Mouse (Mus musculus) heart, postnatal 0 days (tissue): ENCODE results near the gene Synpo2l. TPM values are rescaled to one million over a fixed set of nuclear protein-coding genes. Genes with fewer than 3 reads are reported as not detected.

ENCODE experiments used
- ATAC-seq: fragments of 200-750 bp; cut with Nextera tagmentation; 2 replicates; pipeline ENCODE4 v1.8.0; 2017; ENCODE audit warnings: low read depth, moderate number of reproducible peaks, moderate library complexity; ENCODE audit not compliant: insufficient read depth
- DNase-seq: peaks from one replicate; pipeline ENCODE4 v3.0.0-alpha.2; 2016; ENCODE audit warnings: low spot score
- H3K27ac ChIP-seq: fragments of 300-500 bp; sonication (generic); 2 replicates; pipeline ENCODE4 v1.5.1; 2014; ENCODE audit warnings: low read depth, mild to moderate bottlenecking
- H3K27me3 ChIP-seq: fragments of 300-500 bp; sonication (generic); 2 replicates; pipeline ENCODE4 v1.6.1; 2014; ENCODE audit warnings: low read length, mixed read lengths; ENCODE audit not compliant: control insufficient read depth, insufficient read depth
- H3K36me3 ChIP-seq: fragments of 300-500 bp; sonication (generic); replicated peaks from 2 replicates; pipeline ENCODE4 v1.6.1; 2014; ENCODE audit warnings: low read length, mixed read lengths; ENCODE audit not compliant: control insufficient read depth, insufficient read depth
- H3K4me1 ChIP-seq: fragments of 300-500 bp; sonication (generic); 2 replicates; pipeline ENCODE4 v1.6.1; 2014; ENCODE audit warnings: antibody characterized with exemption; ENCODE audit not compliant: control insufficient read depth, insufficient read depth
- H3K4me2 ChIP-seq: fragments of 300-500 bp; sonication (generic); 2 replicates; pipeline ENCODE4 v1.6.1; 2014; ENCODE audit warnings: low read depth, mild to moderate bottlenecking, low read length, moderate library complexity
- H3K4me3 ChIP-seq: fragments of 300-500 bp; sonication (generic); 2 replicates; pipeline ENCODE4 v1.5.1; 2014; ENCODE audit warnings: low read depth, low read length
- H3K9ac ChIP-seq: fragments of 300-500 bp; sonication (generic); replicated peaks from 2 replicates; pipeline ENCODE4 v1.6.1; 2014; ENCODE audit warnings: low read depth, low read length, mixed read lengths
- H3K9me3 ChIP-seq: fragments of 300-500 bp; sonication (generic); replicated peaks from 2 replicates; pipeline ENCODE4 v1.6.1; 2016; ENCODE audit warnings: low read length; ENCODE audit not compliant: control insufficient read depth
- CTCF ChIP-seq: IDR thresholded peaks from 2 replicates; pipeline ENCODE4 v1.5.1; 2016; ENCODE audit warnings: antibody characterized with exemption, control low read depth, low read depth
- EP300 ChIP-seq: IDR thresholded peaks from 2 replicates; pipeline ENCODE4 v1.6.1; 2016; ENCODE audit warnings: antibody characterized with exemption, low read depth
- WGBS: fragments of 180-500 bp; shearing (Covaris S2); extraction: QIAGEN DNeasy Blood & Tissue Kit; methylation state at CpG from one replicate; pipeline ENCODE4 v1.1.7; 2014; 5-methylcytosine and 5-hydroxymethylcytosine counted together
- microRNA-seq: library from miRNA; unstranded; fragments of <30 nt; microRNA quantifications from one replicate; pipeline ENCODE4, GENCODE M21; 2016
- polyA plus RNA-seq: library from polyadenylated mRNA; unstranded; fragments of >200 nt; fragmentation: Nextera tagmentation; extraction: Ambion mirVana; gene quantifications from 2 replicates; pipeline ENCODE4 v1.2.1, GENCODE M21; 2015
- total RNA-seq: library from RNA; depleted of rRNA; stranded (reverse); fragments of >200 nt; gene quantifications from 2 replicates; pipeline ENCODE4 v1.2.3, GENCODE M21; 2014; ENCODE audit warnings: low replicate concordance; rRNA removed

The Synpo2l gene
- total and polyA plus RNA-seq, 2 experiments from 2014 or later, result 96.8 to 190 TPM

DNA sequence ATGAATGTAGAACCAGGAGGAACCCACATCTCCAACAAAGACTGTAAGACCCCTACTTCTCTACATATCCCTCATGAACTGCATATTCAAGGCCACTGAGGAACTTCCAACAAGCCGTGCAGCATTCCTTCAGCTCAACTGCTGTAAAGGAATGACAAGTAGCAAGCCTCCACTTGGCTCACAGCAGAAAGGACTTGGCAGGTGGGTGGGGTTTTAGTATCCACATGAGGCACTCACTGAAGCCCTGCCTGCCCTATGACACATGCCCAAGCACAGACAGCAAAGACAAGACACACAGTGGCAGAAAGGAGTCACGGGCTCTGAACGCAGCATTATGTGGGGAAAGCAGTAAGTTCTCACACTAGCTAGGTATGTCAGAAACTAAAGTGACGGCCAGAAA, 58.0 kb downstream of the Synpo2l start:
- 32% methylated on average over 4 of the region's 4 CpGs for WGBS
- no peaks in the 10 kb centered on the region for H3K9me3 ChIP-seq
- peak overlapping the region; percentile 86 for H3K27ac ChIP-seq
- peak overlapping the region; percentile 5 for H3K4me3 ChIP-seq
- TF ChIP-seq EP300 (no peak), CTCF (no peak)
- H3K9ac ChIP-seq, result no peak overlapping the region
- H3K4me2 ChIP-seq, result peak overlapping the region; percentile 50
- no peaks in the 10 kb centered on the region for H3K36me3 ChIP-seq
- no peaks in the 10 kb centered on the region for H3K27me3 ChIP-seq
- ATAC-seq (peak; percentile 92), DNase-seq (peak; percentile 83)
- H3K4me1 ChIP-seq, result peaks cover 25% of the 10 kb centered on the region

DNA sequence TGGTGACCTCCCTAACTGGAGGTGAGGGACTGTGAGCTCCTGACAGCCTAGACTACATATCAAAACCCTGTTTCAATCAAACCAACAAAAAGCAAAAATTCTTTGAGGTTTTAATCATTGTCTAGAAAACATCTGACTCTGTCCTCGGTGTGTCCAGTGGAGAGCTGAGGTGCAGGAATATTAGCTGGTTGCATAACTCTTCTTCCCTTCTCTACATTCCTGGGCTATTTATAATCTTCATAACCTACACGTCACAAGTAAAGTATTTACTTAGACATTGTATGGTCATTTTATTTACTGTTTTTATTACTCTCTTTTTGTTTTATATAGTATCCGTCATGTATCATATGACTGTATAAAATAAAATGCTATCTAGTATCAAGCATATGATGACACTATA, 58.6 kb downstream of the Synpo2l start:
- 37% methylated on average over 3 of the region's 3 CpGs for WGBS
- DNase-seq, result peak; percentile 61
- TF ChIP-seq CTCF (no peak), EP300 (no peak)
- Histone ChIP-seq H3K9ac (no peak overlapping the region), H3K4me2 (peak overlapping the region; percentile 50), H3K9me3 (no peaks in the 10 kb centered on the region), H3K4me3 (peak overlapping the region; percentile 5), H3K27ac (peak overlapping the region; percentile 86), H3K36me3 (no peaks in the 10 kb centered on the region), H3K4me1 (peaks cover 25% of the 10 kb centered on the region), H3K27me3 (no peaks in the 10 kb centered on the region)
- ATAC-seq, result peak; percentile 78

Small RNA genes lying within 50 kb of the gene (microRNA-seq; reads per million reads assigned to microRNA genes)
- gene Mir6946, result 1.4 reads per million

Other genes with a start within 250 kb of the Synpo2l start
- 0.15 TPM in 1 of 2 replicates, not detected in the other for gene Cfap70, start 216.1 kb downstream of the Synpo2l start, total RNA-seq
- 0.11 and 0.38 TPM in 2 replicates for gene Cfap70, start 216.1 kb downstream of the Synpo2l start, polyA plus RNA-seq
- 93.4 and 108 TPM in 2 replicates for gene Anxa7, start 188.2 kb downstream of the Synpo2l start, total RNA-seq
- 37.5 and 39.3 TPM in 2 replicates for gene Anxa7, start 188.2 kb downstream of the Synpo2l start, polyA plus RNA-seq
- 0.99 TPM in 1 of 2 replicates, not detected in the other for gene Mss51, start 171.5 kb downstream of the Synpo2l start, total RNA-seq
- 0.16 and 0.20 TPM in 2 replicates for gene Mss51, start 171.5 kb downstream of the Synpo2l start, polyA plus RNA-seq
- 22.7 and 27.1 TPM in 2 replicates for gene Ppp3cb, start 121.8 kb downstream of the Synpo2l start, total RNA-seq
- 23.2 and 25.5 TPM in 2 replicates for gene Ppp3cb, start 121.8 kb downstream of the Synpo2l start, polyA plus RNA-seq
- 8.8 and 29.8 TPM in 2 replicates for gene Usp54, start 27.3 kb downstream of the Synpo2l start, total RNA-seq
- gene Usp54, start 27.3 kb downstream of the Synpo2l start, polyA plus RNA-seq, result 2.8 and 3.0 TPM in 2 replicates
- gene Myoz1, start 11.8 kb downstream of the Synpo2l start, total RNA-seq, result 17.7 and 25.0 TPM in 2 replicates
- 11.5 and 13.0 TPM in 2 replicates for gene Myoz1, start 11.8 kb downstream of the Synpo2l start, polyA plus RNA-seq
- 71.2 and 91.6 TPM in 2 replicates for gene Sec24c, start 6.0 kb upstream of the Synpo2l start, total RNA-seq
- 42.6 and 42.9 TPM in 2 replicates for gene Sec24c, start 6.0 kb upstream of the Synpo2l start, polyA plus RNA-seq
- gene Fut11, start 26.6 kb upstream of the Synpo2l start, total RNA-seq, result 11.1 and 14.2 TPM in 2 replicates
- gene Fut11, start 26.6 kb upstream of the Synpo2l start, polyA plus RNA-seq, result 11.4 and 11.9 TPM in 2 replicates
- gene Chchd1, start 34.7 kb upstream of the Synpo2l start, total RNA-seq, result 159 and 181 TPM in 2 replicates
- gene Chchd1, start 34.7 kb upstream of the Synpo2l start, polyA plus RNA-seq, result 243 and 251 TPM in 2 replicates
- gene Zswim8, start 39.2 kb upstream of the Synpo2l start, total RNA-seq, result 60.1 and 78.8 TPM in 2 replicates
- gene Zswim8, start 39.2 kb upstream of the Synpo2l start, polyA plus RNA-seq, result 11.6 and 14.2 TPM in 2 replicates
- 8.0 and 20.3 TPM in 2 replicates for gene Ndst2, start 66.2 kb upstream of the Synpo2l start, total RNA-seq
- gene Ndst2, start 66.2 kb upstream of the Synpo2l start, polyA plus RNA-seq, result 7.8 and 8.5 TPM in 2 replicates
- gene Camk2g, start 125.7 kb upstream of the Synpo2l start, total RNA-seq, result 74.5 and 107 TPM in 2 replicates
- 60.8 and 72.5 TPM in 2 replicates for gene Camk2g, start 125.7 kb upstream of the Synpo2l start, polyA plus RNA-seq
- gene Plau, start 168.3 kb upstream of the Synpo2l start, total RNA-seq, result 3.3 and 4.2 TPM in 2 replicates
- gene Plau, start 168.3 kb upstream of the Synpo2l start, polyA plus RNA-seq, result 0.84 and 0.89 TPM in 2 replicates